Mouse (Mus musculus) MEL (cell line): Measurements from ENCODE around the gene Gm6525. TPM values are rescaled to one million over a fixed set of nuclear protein-coding genes. Genes with fewer than 3 reads are reported as not detected.

Experiments used
- DNase-seq: peaks from one replicate; pipeline ENCODE4 v3.0.0; 2011; ENCODE audit warnings: low read depth, low spot score
- H3K27ac ChIP-seq: 2 replicates; pipeline ENCODE4 v1.5.1; 2012; ENCODE audit warnings: low read depth, mild to moderate bottlenecking, control low read depth, low read length, moderate library complexity; ENCODE audit not compliant: control insufficient read depth
- H3K27me3 ChIP-seq, 2 experiments: fragments of 150-350 bp in 1 of 2; sonication (generic) in 1 of 2; 2 replicates each; pipeline ENCODE4 v1.6.1; 2012; ENCODE audit warnings: low read length in 2 of 2, mild to moderate bottlenecking in 2 of 2, improper control_type of control experiment in 1 of 2, moderate library complexity in 1 of 2; ENCODE audit not compliant: insufficient read depth in 2 of 2, control insufficient read depth in 1 of 2
- H3K36me3 ChIP-seq, 2 experiments: 2 replicates each; pipeline ENCODE4 v1.6.1; 2012 to 2014; ENCODE audit warnings: low read length in 2 of 2, improper control_type of control experiment in 1 of 2, inconsistent platforms in 1 of 2, mild to moderate bottlenecking in 1 of 2; ENCODE audit not compliant: insufficient read depth in 2 of 2, control insufficient read depth in 1 of 2
- H3K4me1 ChIP-seq, 2 experiments: fragments of 150-350 bp in 1 of 2; sonication (generic) in 1 of 2; 2 replicates each; pipeline ENCODE4 v1.6.1; 2012; ENCODE audit warnings: low read length in 2 of 2, improper control_type of control experiment in 1 of 2, mild to moderate bottlenecking in 1 of 2; ENCODE audit not compliant: insufficient read depth in 2 of 2, control insufficient read depth in 1 of 2
- H3K4me3 ChIP-seq, 2 experiments: fragments of 150-350 bp in 1 of 2; sonication (generic) in 1 of 2; 2 replicates each; pipeline ENCODE4 v1.5.1; 2012; ENCODE audit warnings: low read depth in 2 of 2, low read length in 2 of 2, mild to moderate bottlenecking in 2 of 2, moderate library complexity in 2 of 2, control low read depth in 1 of 2, improper control_type of control experiment in 1 of 2; ENCODE audit not compliant: control insufficient read depth in 1 of 2, insufficient read depth in 1 of 2
- H3K79me2 ChIP-seq: 2 replicates; pipeline ENCODE4 v1.6.1; 2012; ENCODE audit warnings: mild to moderate bottlenecking, low read length, moderate library complexity; ENCODE audit not compliant: control insufficient read depth, poor library complexity, insufficient read depth
- H3K9ac ChIP-seq: 2 replicates; pipeline ENCODE4 v1.6.1; 2012; ENCODE audit warnings: low read depth, mild to moderate bottlenecking, control low read depth, low read length, moderate library complexity; ENCODE audit not compliant: control insufficient read depth, poor library complexity, severe bottlenecking
- H3K9me3 ChIP-seq: fragments of 150-350 bp; sonication (generic); replicated peaks from 2 replicates; pipeline ENCODE4 v1.6.1; 2012; ENCODE audit warnings: mild to moderate bottlenecking, low read length, improper control_type of control experiment, moderate library complexity; ENCODE audit not compliant: insufficient read depth
- BHLHE40 ChIP-seq: IDR thresholded peaks from 2 replicates; pipeline ENCODE4 v1.6.1; 2012; ENCODE audit warnings: low read depth, mild to moderate bottlenecking, inconsistent platforms, low read length, improper control_type of control experiment, borderline replicate concordance
- CHD1 ChIP-seq: IDR thresholded peaks from 2 replicates; pipeline ENCODE4 v1.6.1; 2012; ENCODE audit warnings: low read depth, mild to moderate bottlenecking, inconsistent platforms, low read length, improper control_type of control experiment
- CHD2 ChIP-seq: IDR thresholded peaks from 2 replicates; pipeline ENCODE4 v1.6.1; 2011; ENCODE audit warnings: low read length, improper control_type of control experiment
- ELF1 ChIP-seq: IDR thresholded peaks from 2 replicates; pipeline ENCODE4 v1.6.1; 2014; ENCODE audit warnings: low read depth, mild to moderate bottlenecking, inconsistent platforms, low read length, improper control_type of control experiment, moderate library complexity
- EP300 ChIP-seq, 2 experiments: IDR thresholded peaks; 2 replicates each; pipeline ENCODE4 v1.6.1; 2011; ENCODE audit warnings: improper control_type of control experiment in 2 of 2, low read length in 2 of 2, low read depth in 1 of 2, mild to moderate bottlenecking in 1 of 2
- ETS1 ChIP-seq: IDR thresholded peaks from 2 replicates; pipeline ENCODE4 v1.6.1; 2012; ENCODE audit warnings: low read depth, mild to moderate bottlenecking, inconsistent platforms, low read length, improper control_type of control experiment, moderate library complexity
- GABPA ChIP-seq: IDR thresholded peaks from 2 replicates; pipeline ENCODE4 v1.6.1; 2012; ENCODE audit warnings: low read depth, mild to moderate bottlenecking, inconsistent platforms, low read length, improper control_type of control experiment, moderate library complexity
- GATA1 ChIP-seq: IDR thresholded peaks from 2 replicates; pipeline ENCODE4 v1.6.1; 2011; ENCODE audit warnings: low read depth, low read length, improper control_type of control experiment
- KAT2A ChIP-seq: conservative IDR thresholded peaks from 2 replicates; pipeline ENCODE4 v1.6.1; 2012; ENCODE audit warnings: low read depth, low read length, improper control_type of control experiment, inconsistent platforms
- MAX ChIP-seq: IDR thresholded peaks from 2 replicates; pipeline ENCODE4 v1.6.1; 2011; ENCODE audit warnings: low read length, improper control_type of control experiment
- MAZ ChIP-seq: IDR thresholded peaks from 2 replicates; pipeline ENCODE4 v1.6.1; 2012; ENCODE audit warnings: low read depth, mild to moderate bottlenecking, inconsistent platforms, low read length, improper control_type of control experiment
- MEF2A ChIP-seq: IDR thresholded peaks from 2 replicates; pipeline ENCODE4 v1.6.1; 2014; ENCODE audit warnings: low read depth, mild to moderate bottlenecking, inconsistent platforms, low read length, improper control_type of control experiment; ENCODE audit not compliant: poor library complexity, insufficient replicate concordance, severe bottlenecking; ENCODE audit errors: extremely low read depth
- NELFE ChIP-seq: IDR thresholded peaks from 2 replicates; pipeline ENCODE4 v1.6.1; 2011; ENCODE audit warnings: low read depth, low read length, improper control_type of control experiment
- NRF1 ChIP-seq: IDR thresholded peaks from 2 replicates; pipeline ENCODE4 v1.6.1; 2014; ENCODE audit warnings: low read depth, mild to moderate bottlenecking, inconsistent platforms, low read length, improper control_type of control experiment, moderate library complexity; ENCODE audit not compliant: poor library complexity, insufficient read depth, severe bottlenecking
- POLR2A ChIP-seq, 2 experiments: IDR thresholded peaks; 2 replicates each; pipeline ENCODE4 v1.6.1; 2011 to 2012; ENCODE audit warnings: low read length in 2 of 2, mild to moderate bottlenecking in 2 of 2, control low read depth in 1 of 2, improper control_type of control experiment in 1 of 2, low read depth in 1 of 2, moderate library complexity in 1 of 2; ENCODE audit not compliant: control insufficient read depth in 1 of 2, insufficient read depth in 1 of 2, poor library complexity in 1 of 2
- RAD21 ChIP-seq: IDR thresholded peaks from 2 replicates; pipeline ENCODE4 v1.6.1; 2011; ENCODE audit warnings: mild to moderate bottlenecking, low read depth, low read length, improper control_type of control experiment
- SIN3A ChIP-seq: IDR thresholded peaks from 2 replicates; pipeline ENCODE4 v1.6.1; 2012; ENCODE audit warnings: low read length, improper control_type of control experiment, inconsistent platforms
- SMC3 ChIP-seq: IDR thresholded peaks from 2 replicates; pipeline ENCODE4 v1.6.1; 2011; ENCODE audit warnings: low read depth, low read length, improper control_type of control experiment
- TAL1 ChIP-seq: IDR thresholded peaks from 2 replicates; pipeline ENCODE4 v1.6.1; 2012; ENCODE audit warnings: mild to moderate bottlenecking, inconsistent platforms, low read length, moderate library complexity, mixed read lengths
- TCF12 ChIP-seq: IDR thresholded peaks from 2 replicates; pipeline ENCODE4 v1.6.1; 2014; ENCODE audit warnings: low read depth, mild to moderate bottlenecking, inconsistent platforms, low read length, improper control_type of control experiment, moderate library complexity
- USF2 ChIP-seq, 2 experiments: IDR thresholded peaks; 2 replicates each; pipeline ENCODE4 v1.6.1; 2011 to 2012; ENCODE audit warnings: improper control_type of control experiment in 2 of 2, low read length in 2 of 2, borderline replicate concordance in 1 of 2, inconsistent platforms in 1 of 2, low read depth in 1 of 2, mild to moderate bottlenecking in 1 of 2; ENCODE audit not compliant: insufficient read depth in 1 of 2
- ZC3H11A ChIP-seq: IDR thresholded peaks from 2 replicates; pipeline ENCODE4 v1.6.1; 2012; ENCODE audit warnings: low read depth, mild to moderate bottlenecking, inconsistent platforms, low read length, improper control_type of control experiment
- ZMIZ1 ChIP-seq: IDR thresholded peaks from 2 replicates; pipeline ENCODE4 v1.6.1; 2012; ENCODE audit warnings: low read depth, mild to moderate bottlenecking, inconsistent platforms, low read length, improper control_type of control experiment, moderate library complexity
- ZNF384 ChIP-seq: IDR thresholded peaks from 2 replicates; pipeline ENCODE4 v1.6.1; 2012; ENCODE audit warnings: low read depth, mild to moderate bottlenecking, inconsistent platforms, low read length, improper control_type of control experiment
- polyA plus RNA-seq, 2 experiments: library from polyadenylated mRNA; stranded (reverse) in 1 of 2; unstranded in 1 of 2; fragments of >175 nt in 1 of 2; fragments of >200 nt in 1 of 2; gene quantifications; 2 replicates each; pipeline versions ENCODE4 v1.2.1 to v1.2.4; 2012; ENCODE audit warnings: low replicate concordance in 2 of 2, low read depth in 1 of 2; ENCODE audit not compliant: insufficient read length in 2 of 2, insufficient read depth in 1 of 2, missing spikeins in 1 of 2
- total RNA-seq: library from RNA; depleted of rRNA; stranded (reverse); fragments of 300-350 nt; gene quantifications from 2 replicates; pipeline ENCODE4 v1.2.3, GENCODE M21; 2012

Gm6525 gene
- total and polyA plus RNA-seq, 3 experiments, result 0.35 to 0.85 TPM; not detected in 1

DNA sequence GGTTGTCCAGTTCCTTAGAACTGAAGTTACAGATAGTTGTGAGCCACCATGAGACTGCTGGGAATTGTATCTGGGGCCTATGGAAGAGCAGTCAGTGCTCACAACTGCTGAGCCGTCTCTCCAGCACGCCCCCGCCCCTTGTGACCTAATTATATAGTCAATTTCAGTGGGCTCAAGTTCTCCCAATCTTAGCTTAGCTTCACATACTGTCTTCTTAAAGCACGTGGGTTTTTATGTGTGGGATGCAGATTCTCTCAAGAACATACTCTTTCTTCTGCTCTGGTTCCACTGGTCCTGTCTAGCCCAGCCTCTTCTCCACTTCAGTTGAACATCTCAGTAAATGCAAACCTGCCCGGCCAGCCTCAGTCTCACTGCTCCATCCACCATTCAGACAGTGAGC, 30.7 kb downstream of the Gm6525 start:
- TF ChIP-seq BHLHE40 (no peak), SIN3A (no peak), MAX (no peak), CHD1 (no peak), MAZ (no peak), TAL1 (no peak), ZNF384 (no peak), POLR2A (IDR thresholded peaks at IDR 0.05; ENCODE audit: control insufficient read depth in 1 of 2, insufficient read depth in 1 of 2, low read depth in 1 of 2, low read length in 2 of 2, poor library complexity in 1 of 2) (no peak), TCF12 (no peak), GATA1 (no peak), ELF1 (no peak), ZMIZ1 (no peak), MEF2A (no peak), CHD2 (no peak)

DNA sequence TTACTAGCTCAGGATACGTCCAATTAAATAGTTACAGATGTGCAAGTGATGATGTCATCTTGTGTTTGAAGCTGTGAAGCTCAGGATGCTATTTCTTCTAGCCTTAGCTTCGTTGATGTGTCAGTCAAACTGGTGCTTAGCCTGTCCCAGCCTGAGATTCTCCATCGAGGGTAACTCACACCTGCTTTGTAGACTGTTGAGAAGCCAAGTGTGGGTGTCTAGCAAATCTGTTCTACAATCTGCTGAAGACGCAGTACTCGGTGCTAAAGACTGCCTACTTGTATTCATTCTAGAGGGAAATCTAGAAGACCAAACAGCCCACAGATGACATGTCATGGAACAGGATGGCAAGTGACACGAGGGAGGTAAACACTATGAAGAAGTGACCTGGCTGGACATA, 31.7 kb downstream of the Gm6525 start:
- H3K4me1 ChIP-seq, result no peaks in the 10 kb centered on the region
- no peak for TF ChIP-seq NRF1
- no peak for TF ChIP-seq SMC3
- no peak for TF ChIP-seq EP300 (IDR thresholded peaks at IDR 0.05; ENCODE audit: low read depth in 1 of 2, low read length in 2 of 2)
- TF ChIP-seq ETS1, result no peak
- TF ChIP-seq ZNF384, result no peak
- TF ChIP-seq USF2 (IDR thresholded peaks at IDR 0.05; ENCODE audit: borderline replicate concordance in 1 of 2, insufficient read depth in 1 of 2, low read depth in 1 of 2, low read length in 2 of 2), result no peak
- TF ChIP-seq GABPA, result no peak
- no peak for TF ChIP-seq NELFE
- no peak for TF ChIP-seq CHD1
- no peak for TF ChIP-seq ZMIZ1
- no peak for TF ChIP-seq ELF1
- TF ChIP-seq MAZ, result no peak
- no peak for TF ChIP-seq TCF12
- TF ChIP-seq ZC3H11A, result no peak
- no peak for TF ChIP-seq RAD21
- no peak for TF ChIP-seq KAT2A
- TF ChIP-seq MEF2A, result no peak
- TF ChIP-seq, all 39 proteins: peak for 0
- Histone ChIP-seq H3K79me2 (no peaks in the 10 kb centered on the region), H3K4me3 (no peak overlapping the region), H3K27me3 (no peaks in the 10 kb centered on the region), H3K9ac (no peak overlapping the region), H3K36me3 (no peaks in the 10 kb centered on the region), H3K9me3 (no peaks in the 10 kb centered on the region), H3K27ac (no peak overlapping the region)
- no peak for DNase-seq

More for the DNA sequence above, 30.7 kb downstream of the Gm6525 start:
- no peak overlapping the region for H3K27ac ChIP-seq
- H3K9me3 ChIP-seq, result no peaks in the 10 kb centered on the region
- no peaks in the 10 kb centered on the region for H3K36me3 ChIP-seq
- no peaks in the 10 kb centered on the region for H3K27me3 ChIP-seq
- no peaks in the 10 kb centered on the region for H3K4me1 ChIP-seq
- DNase-seq, result no peak
- H3K9ac ChIP-seq, result no peak overlapping the region
- H3K4me3 ChIP-seq, result no peak overlapping the region
- H3K79me2 ChIP-seq, result no peaks in the 10 kb centered on the region
